ENCODE assay signal across 8 mouse cellular contexts in the genomic region with DNA sequence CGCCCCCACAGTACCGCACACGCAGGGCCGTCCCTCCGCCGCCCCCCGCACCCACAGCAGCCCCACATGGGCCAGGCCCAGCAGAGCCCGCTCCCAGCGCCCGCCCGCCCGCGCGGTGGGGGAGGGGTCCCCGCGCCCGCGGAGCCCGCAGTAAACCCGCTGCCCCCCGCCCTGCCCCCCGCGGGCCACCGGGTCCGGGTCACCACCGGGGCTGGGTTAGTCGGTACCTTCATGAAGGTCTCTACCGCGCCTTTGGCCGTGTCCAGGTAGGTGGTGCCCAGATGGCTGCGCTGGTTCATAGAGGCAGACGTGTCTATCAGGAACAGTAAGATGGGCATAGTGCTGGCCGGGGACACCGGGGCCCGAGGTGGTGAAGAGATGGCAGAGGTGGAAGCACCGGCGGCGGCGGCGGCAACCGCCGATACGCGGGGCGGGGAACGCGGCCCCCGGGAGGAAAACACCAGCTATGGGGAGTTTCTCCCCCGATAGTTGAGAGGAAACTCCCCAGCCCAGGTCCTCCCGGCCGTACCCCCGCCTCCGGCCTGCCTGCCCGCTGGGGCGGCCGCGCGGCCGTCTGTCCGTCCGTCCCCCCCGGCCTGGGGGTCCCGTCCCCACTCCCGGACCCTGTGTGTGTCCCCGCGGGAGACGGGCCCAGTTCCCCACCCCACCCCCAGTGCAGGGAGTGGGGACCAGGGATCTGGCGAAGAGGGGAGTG. TPM values are rescaled to one million over a fixed set of nuclear protein-coding genes. Genes with fewer than 3 reads are reported as not detected.
DNase-seq lines count a peak whose midpoint lies in the region; ATAC-seq and TF ChIP-seq lines count a peak whose summit lies in the region.

No protein-coding gene starts in this region.

- H3K9me3 ChIP-seq in heart, embryonic 10.5 days = no peaks in the 10 kb centered on the region
- no peaks in the 10 kb centered on the region for H3K9me3 ChIP-seq in kidney, embryonic 14.5 days (ENCODE audit: control insufficient read depth, low read length)

- H3K79me2 ChIP-seq in myocyte (ENCODE audit: control insufficient read depth, insufficient read depth) = peaks cover 10% of the 10 kb centered on the region

- peak overlapping the region; percentile 93 for H3K4me3 ChIP-seq in heart, embryonic 10.5 days
- H3K4me3 ChIP-seq in kidney, embryonic 14.5 days (ENCODE audit: low read length) = peak overlapping the region; percentile 99
- peak overlapping the region; percentile 72 for H3K4me3 ChIP-seq in myocyte
- H3K4me3 ChIP-seq in testis, adult 2 months (ENCODE audit: control insufficient read depth, low read depth, low read length) = peak overlapping the region; percentile 100

- peaks cover 17% of the 10 kb centered on the region for H3K4me1 ChIP-seq in heart, embryonic 10.5 days
- H3K4me1 ChIP-seq in kidney, embryonic 14.5 days (ENCODE audit: control insufficient read depth, insufficient read depth, low read length) = 0 out of 2 replicates have a peak, but pooled peaks cover 3% of the 10 kb centered on the region
- no peaks in the 10 kb centered on the region; the same call in 1 of the 2 replicates for H3K4me1 ChIP-seq in testis, adult 2 months (ENCODE audit: control insufficient read depth, insufficient read depth, low read length)

- TF ChIP-seq CTCF in testis, adult 2 months (IDR thresholded peaks at IDR 0.05; ENCODE audit: control insufficient read depth, insufficient read depth, insufficient replicate concordance, low read depth, low read length) = no peak

- peak overlapping the region; percentile 63 for H3ac ChIP-seq in myocyte (ENCODE audit: control insufficient read depth, insufficient read length)

- peaks cover 7% of the 10 kb centered on the region; the same call in 1 of the 2 replicates for H3K36me3 ChIP-seq in heart, embryonic 10.5 days
- H3K36me3 ChIP-seq in kidney, embryonic 14.5 days (ENCODE audit: control insufficient read depth, insufficient read depth, low read length) = peaks cover 12% of the 10 kb centered on the region
- no peaks in the 10 kb centered on the region for H3K36me3 ChIP-seq in myocyte (ENCODE audit: control insufficient read depth, insufficient read depth)
- peaks cover 4% of the 10 kb centered on the region; the same call in 1 of the 2 replicates for H3K36me3 ChIP-seq in testis, adult 2 months (ENCODE audit: control insufficient read depth, insufficient read depth, low read length)

- under 1% methylated on average over 62 of the region's 68 CpGs for WGBS in heart, embryonic 10.5 days
- WGBS in kidney, embryonic 14.5 days = 1% methylated on average over 43 of the region's 68 CpGs

- peak; percentile 22 for ATAC-seq in erythroblast, adult 5-6 weeks (replicated peaks; ENCODE audit: low FRiP score, poor library complexity, severe bottlenecking)
- peak; percentile 47 for ATAC-seq in kidney, embryonic 14.5 days (ENCODE audit: low FRiP score, low TSS enrichment)

- peak overlapping the region; percentile 99 for H3K27ac ChIP-seq in heart, embryonic 10.5 days
- peak overlapping the region; percentile 98 for H3K27ac ChIP-seq in kidney, embryonic 14.5 days (ENCODE audit: low read depth, low read length)
- H3K27ac ChIP-seq in testis, adult 2 months (ENCODE audit: control insufficient read depth, insufficient read depth, low read depth, low read length) = peak overlapping the region; percentile 100

- DNase-seq in retina, adult 2 months (ENCODE audit: low read depth, low spot score) = peak; percentile 16
- no peak for DNase-seq in retina, embryonic 14.5 days (ENCODE audit: low spot score)
- DNase-seq in heart, embryonic 10.5 days (ENCODE audit: low spot score) = peak; percentile 85
- DNase-seq in liver = peak; percentile 70

- H3K4me2 ChIP-seq in kidney, embryonic 14.5 days (replicated peaks; ENCODE audit: low read depth, low read length) = peak overlapping the region; percentile 44
- peak overlapping the region; percentile 26 for H3K4me2 ChIP-seq in myocyte (ENCODE audit: low read depth)

- H3K27me3 ChIP-seq in heart, embryonic 10.5 days (ENCODE audit: insufficient read depth, poor library complexity, severe bottlenecking) = no peaks in the 10 kb centered on the region
- no peaks in the 10 kb centered on the region for H3K27me3 ChIP-seq in kidney, embryonic 14.5 days (ENCODE audit: control insufficient read depth, insufficient read depth, low read length)
- H3K27me3 ChIP-seq in myocyte (ENCODE audit: control insufficient read depth, insufficient read depth, insufficient read length) = no peaks in the 10 kb centered on the region
- H3K27me3 ChIP-seq in testis, adult 2 months (ENCODE audit: control insufficient read depth, insufficient read depth, low read length) = no peaks in the 10 kb centered on the region

- peak overlapping the region; percentile 99 for H3K9ac ChIP-seq in kidney, embryonic 14.5 days (ENCODE audit: low read depth, low read length)

- TF ChIP-seq POLR2A in myocyte (IDR thresholded peaks at IDR 0.05; ENCODE audit: insufficient read length, low read depth) = no peak
- TF ChIP-seq POLR2A in testis, adult 2 months (IDR thresholded peaks at IDR 0.05; ENCODE audit: control insufficient read depth, low read depth, low read length) = peak; percentile 0; the same call in 1 of the 2 replicates

TF ChIP-seq in myocyte, 11 proteins besides CTCF, POLR2A, EP300 and RAD21:
- TF ChIP-seq POLR2AphosphoS2 (IDR thresholded peaks at IDR 0.05; ENCODE audit: insufficient read length, low read depth) = peak; percentile 13
- TF ChIP-seq MAX (IDR thresholded peaks at IDR 0.05; ENCODE audit: low read depth) = no peak

RNA-seq across cellular contexts. Expression of gene Ints6, which starts 0.5 kb away (rescaled TPM):
- total RNA-seq in erythroblast, adult 5-6 weeks (2015; ENCODE audit: low replicate concordance) = 11.5 and 22.2 TPM in 2 replicates
- 35.7 and 45.7 TPM in 2 replicates for total RNA-seq in erythroblast, adult 5-6 weeks (2017; ENCODE audit: low replicate concordance)
- polyA plus RNA-seq in heart, embryonic 10.5 days (2016; fragmentation: Nextera tagmentation; extraction: Ambion mirVana) = 18.1 and 26.5 TPM in 2 replicates
- 26.1 and 32.1 TPM in 2 replicates for polyA plus RNA-seq in kidney, embryonic 14.5 days (2014; fragmentation: Nextera tagmentation; extraction: Ambion mirVana)
- polyA plus RNA-seq in myocyte (2012; fragmentation: generic; extraction: Trizol) = 7.2 TPM
- 28.2 and 31.7 TPM in 2 replicates for polyA plus RNA-seq in testis, adult 2 months (2012; rRNA removed)
